In the genomic region with DNA sequence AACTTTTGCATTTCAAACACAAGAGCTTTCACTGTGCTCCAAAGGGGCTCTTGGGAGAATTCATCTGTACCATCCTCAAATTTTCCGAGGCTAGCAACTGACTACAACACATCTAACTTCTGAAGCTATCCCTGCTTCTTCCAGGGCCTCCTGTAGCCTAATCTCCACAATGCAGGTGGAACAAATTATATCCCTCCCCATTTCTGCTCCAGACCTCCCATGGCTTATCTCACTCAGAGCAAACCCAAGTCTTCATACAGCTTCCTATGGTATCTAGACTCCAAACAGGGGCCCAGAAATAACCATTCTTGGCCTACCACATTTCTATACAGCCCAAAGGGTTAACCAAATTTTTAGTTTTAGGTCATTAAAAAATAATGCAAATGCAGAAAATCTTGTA, we compare ENCODE assay signal across 19 mouse cellular contexts. TPM values are rescaled to one million over a fixed set of nuclear protein-coding genes. Genes with fewer than 3 reads are reported as not detected.
DNase-seq lines count a peak whose midpoint lies in the region; ATAC-seq and TF ChIP-seq lines count a peak whose summit lies in the region.
"Had no signal": no experiment of that assay in that cellular context is flagged by ENCODE, and none has a peak within 500 bp of the region (broad histone marks: within the 10 kb centered on the region; RNA-seq: fewer than 3 reads in every experiment).

No protein-coding gene starts in this region.

- H3K9me3 ChIP-seq in erythroblast, embryonic 14.5 days (ENCODE audit: control insufficient read depth, low read length) = no peaks in the 10 kb centered on the region
- H3K9me3 ChIP-seq in liver, embryonic 15.5 days (replicated peaks) = no peaks in the 10 kb centered on the region
- H3K9me3 ChIP-seq: embryonic facial prominence, embryonic 15.5 days; forebrain, embryonic 12.5 days; midbrain, embryonic 10.5 days had no signal

- no peak for TF ChIP-seq CTCF in testis, adult 2 months (IDR thresholded peaks at IDR 0.05; ENCODE audit: control insufficient read depth, insufficient read depth, insufficient replicate concordance, low read depth, low read length)

- peaks cover 3% of the 10 kb centered on the region for H3K4me1 ChIP-seq in testis, adult 2 months (ENCODE audit: control insufficient read depth, insufficient read depth, low read length)
- H3K4me1 ChIP-seq in erythroblast, embryonic 14.5 days (ENCODE audit: control insufficient read depth) = peaks cover 81% of the 10 kb centered on the region
- H3K4me1 ChIP-seq in liver, embryonic 15.5 days (replicated peaks) = peaks cover 62% of the 10 kb centered on the region

- H3K36me3 ChIP-seq in testis, adult 2 months (ENCODE audit: control insufficient read depth, insufficient read depth, low read length) = no peaks in the 10 kb centered on the region; the same call in 1 of the 2 replicates
- peaks cover 72% of the 10 kb centered on the region for H3K36me3 ChIP-seq in erythroblast, embryonic 14.5 days (ENCODE audit: control insufficient read depth)
- peaks cover 35% of the 10 kb centered on the region for H3K36me3 ChIP-seq in liver, embryonic 15.5 days (replicated peaks)

- H3K4me2 ChIP-seq in liver, embryonic 15.5 days = peak overlapping the region; percentile 83
- H3K4me2 ChIP-seq: embryonic facial prominence, embryonic 15.5 days; forebrain, embryonic 12.5 days had no signal

- H3K9ac ChIP-seq in liver, embryonic 15.5 days = peak overlapping the region; percentile 97
- H3K9ac ChIP-seq: embryonic facial prominence, embryonic 15.5 days; forebrain, embryonic 12.5 days; lung, embryonic 14.5 days had no signal

- no peaks in the 10 kb centered on the region for H3K27me3 ChIP-seq in testis, adult 2 months (ENCODE audit: control insufficient read depth, insufficient read depth, low read length)
- H3K27me3 ChIP-seq in erythroblast, embryonic 14.5 days (ENCODE audit: control insufficient read depth) = peaks cover 2% of the 10 kb centered on the region
- H3K27me3 ChIP-seq in liver, embryonic 15.5 days = no peaks in the 10 kb centered on the region
- H3K27me3 ChIP-seq: embryonic facial prominence, embryonic 15.5 days; forebrain, embryonic 12.5 days had no signal

- 23% methylated on average over 1 of the region's 1 CpGs for WGBS in liver, embryonic 15.5 days (ENCODE audit: insufficient replicate concordance)

- H3K4me3 ChIP-seq in testis, adult 2 months (ENCODE audit: control insufficient read depth, low read depth, low read length) = peak overlapping the region; percentile 31; the same call in 1 of the 2 replicates
- peak overlapping the region; percentile 100 for H3K4me3 ChIP-seq in erythroblast, embryonic 14.5 days (replicated peaks)
- peak overlapping the region; percentile 81 for H3K4me3 ChIP-seq in liver, embryonic 15.5 days (replicated peaks)
- H3K4me3 ChIP-seq: embryonic facial prominence, embryonic 15.5 days; forebrain, embryonic 12.5 days; midbrain, embryonic 10.5 days had no signal

- TF ChIP-seq POLR2A in testis, adult 2 months (IDR thresholded peaks at IDR 0.05; ENCODE audit: control insufficient read depth, low read depth, low read length) = no peak

- H3K27ac ChIP-seq in testis, adult 2 months (ENCODE audit: control insufficient read depth, insufficient read depth, low read depth, low read length) = no peak overlapping the region
- peak overlapping the region; percentile 98 for H3K27ac ChIP-seq in liver, embryonic 15.5 days (replicated peaks)
- H3K27ac ChIP-seq: embryonic facial prominence, embryonic 15.5 days; forebrain, embryonic 12.5 days; midbrain, embryonic 10.5 days had no signal

- no peak for DNase-seq in testis, postnatal 14 days (ENCODE audit: low spot score)
- no peak for DNase-seq in kidney, adult 11 months
- no peak for DNase-seq in right cerebral cortex, adult 2 months (ENCODE audit: low spot score in 2 of 2)
- no peak for DNase-seq in layer of hippocampus, postnatal 25 days (ENCODE audit: extremely low spot score in 1 of 2, low spot score in 1 of 2)
- DNase-seq: adrenal gland, adult 2 months; cerebellum, adult 11-12 months; cerebellum, postnatal 25 days; heart, adult 11 months; kidney, postnatal 4 days; layer of hippocampus, adult 9-11 months; lung, embryonic 14.5 days; lung, postnatal 36 days; right cerebral cortex, postnatal 4 days had no signal

- peak; percentile 80 for ATAC-seq in liver, embryonic 15.5 days (ENCODE audit: insufficient read depth)

RNA-seq across cellular contexts. Expression of gene Acp1, which starts 2.7 kb away (rescaled TPM):
- 22.8 and 26.8 TPM in 2 replicates for polyA plus RNA-seq in testis, adult 2 months (2012; rRNA removed)
- 1.4 and 1.8 TPM in 2 replicates for polyA plus RNA-seq in erythroblast, embryonic 14.5 days (2012)
- polyA plus RNA-seq in liver, embryonic 15.5 days (2015; fragmentation: Nextera tagmentation; extraction: Ambion mirVana) = 235 and 287 TPM in 2 replicates
- 10 to 100 TPM; 56.4 to 57.9 TPM for total RNA-seq in layer of hippocampus, postnatal 25 days (2021)

RNA-seq across cellular contexts. Expression of gene Sh3yl1, which starts 2.8 kb away (rescaled TPM):
- polyA plus RNA-seq in testis, adult 2 months (2012; rRNA removed) = 8.2 and 9.6 TPM in 2 replicates
- 4.8 and 5.1 TPM in 2 replicates for polyA plus RNA-seq in erythroblast, embryonic 14.5 days (2012)
- polyA plus RNA-seq in liver, embryonic 15.5 days (2015; fragmentation: Nextera tagmentation; extraction: Ambion mirVana) = 37.4 and 40.8 TPM in 2 replicates
- total RNA-seq in layer of hippocampus, postnatal 25 days (2021) = 10 to 100 TPM; 12.7 to 14.1 TPM

RNA-seq across cellular contexts. Expression of gene Alkal2, which starts 24.5 kb away (rescaled TPM):
- not detected in 2 replicates for polyA plus RNA-seq in testis, adult 2 months (2012; rRNA removed)
- 0.02 TPM in 1 of 2 replicates, not detected in the other for polyA plus RNA-seq in erythroblast, embryonic 14.5 days (2012)
- not detected in 2 replicates for polyA plus RNA-seq in liver, embryonic 15.5 days (2015; fragmentation: Nextera tagmentation; extraction: Ambion mirVana)
- total RNA-seq in layer of hippocampus, postnatal 25 days (2021) = 1 to 10 TPM; 3.4 to 4.6 TPM

Comparison
In these comparisons a context has a peak if more than half of its experiments do, and no peak if none do; other contexts are left out.
1. H3K4me3 ChIP-seq: peak in every context shown above with its lines; median percentile 100 in erythroblast, embryonic 14.5 days; 81 in liver, embryonic 15.5 days; 31 in testis, adult 2 months.